Mouse (Mus musculus): ENCODE results near the gene Morc2a.

Morc2a gene

DNA sequence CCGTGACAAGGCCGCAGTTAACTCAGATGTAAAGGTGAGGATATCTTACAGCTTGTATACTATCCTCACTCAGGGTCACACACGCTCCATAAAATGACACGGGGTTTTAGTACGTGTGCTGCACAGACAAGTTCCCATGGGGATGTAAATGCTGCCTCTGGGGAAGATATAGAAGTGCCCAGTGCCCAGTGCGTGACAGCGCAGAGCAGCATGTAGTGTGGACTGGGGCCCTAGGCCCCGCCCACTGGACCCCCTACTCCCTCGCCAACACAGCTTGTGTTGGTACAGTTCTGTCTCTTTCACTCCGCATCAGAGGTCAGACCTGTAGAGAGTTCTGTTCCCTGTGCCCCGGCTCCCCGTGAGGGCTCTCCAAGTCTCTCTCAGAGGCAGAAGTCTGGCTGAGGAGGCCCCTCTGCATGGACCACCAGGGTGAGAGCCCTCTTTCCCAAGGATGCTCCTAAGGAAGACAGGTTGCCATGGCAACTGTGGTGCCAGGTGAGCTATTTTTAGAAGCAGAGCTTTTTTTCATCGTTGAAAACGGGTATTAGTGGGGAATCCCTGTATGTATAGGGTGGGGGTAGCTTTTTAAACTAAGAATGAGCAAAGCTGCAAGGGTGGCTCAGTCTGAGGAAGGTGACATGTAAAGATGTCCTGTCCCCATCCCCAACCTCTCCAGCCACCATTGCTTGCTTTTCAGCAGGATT is 85.1 kb downstream of the Morc2a start:
- no peak for DNase-seq (ENCODE audit: extremely low spot score)

DNA sequence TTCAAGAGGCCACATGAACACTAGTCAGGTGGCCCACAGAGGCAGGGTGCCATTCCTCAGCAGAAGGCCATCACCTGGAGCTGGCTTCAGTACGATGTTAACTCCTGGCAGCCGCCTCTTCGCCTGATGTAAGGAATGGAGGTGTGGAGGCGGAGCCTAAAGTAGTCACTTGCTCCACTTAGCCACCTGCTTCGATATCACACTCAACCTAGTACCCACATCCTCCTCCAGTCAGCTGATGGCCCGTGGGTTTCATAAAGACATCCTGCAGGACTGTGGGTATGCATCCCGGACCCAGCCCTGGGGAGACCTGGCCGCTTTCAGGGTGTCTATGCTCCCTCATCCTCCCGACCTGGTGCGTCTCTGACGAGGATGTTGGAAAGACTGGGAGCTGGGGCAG is 86.7 kb downstream of the Morc2a start:
- no peak for DNase-seq (ENCODE audit: extremely low spot score)

DNA sequence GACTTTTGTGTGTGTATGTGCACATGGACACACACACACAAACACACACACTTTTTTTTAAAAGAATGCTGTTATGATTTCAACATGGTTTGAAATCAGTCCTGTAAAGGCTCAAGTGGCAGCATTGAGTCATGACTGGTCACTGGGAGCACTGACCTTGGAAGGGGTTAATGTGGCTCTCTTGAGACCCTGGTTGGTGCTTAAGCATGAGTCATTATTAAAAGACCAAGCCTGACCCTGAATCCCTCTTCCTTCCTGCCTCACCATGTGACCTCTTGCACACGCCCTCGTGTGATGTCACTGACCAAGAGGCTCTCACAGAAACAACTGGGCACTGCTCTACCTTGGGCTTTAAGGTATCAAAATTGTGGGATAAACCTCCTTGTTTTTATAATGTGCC is 89.8 kb downstream of the Morc2a start:
- DNase-seq (ENCODE audit: extremely low spot score): no peak

Measured in embryo, embryonic 9.5 days (tissue).